Mouse (Mus musculus): ENCODE measurements around the gene Efcab2. TPM values are rescaled to one million over a fixed set of nuclear protein-coding genes. Genes with fewer than 3 reads are reported as not detected.
A peak's percentile ranks its signal among the peaks of the same experiment; 100 is the strongest.

Efcab2 gene
- polyA plus RNA-seq, 1 experiment from 2014 or later = 6.5 TPM

GRCm38 (mm10) chr1:178485138-178485867, 79.4 kb downstream of the Efcab2 start:
- no peak overlapping the region for H3K4me3 ChIP-seq (ENCODE audit: low read length)
- WGBS = 80% methylated on average over 5 of the region's 5 CpGs
- H3K27ac ChIP-seq (ENCODE audit: low read length) = no peak overlapping the region
- H3K9ac ChIP-seq (ENCODE audit: low read length) = no peak overlapping the region
- no peak overlapping the region for H3K4me2 ChIP-seq (ENCODE audit: low read depth, low read length)
- no peak for ATAC-seq (ENCODE audit: low read depth)
- no peaks in the 10 kb centered on the region for H3K9me3 ChIP-seq (ENCODE audit: control insufficient read depth, low read length)
- H3K36me3 ChIP-seq (ENCODE audit: control insufficient read depth, insufficient read depth, low read length) = no peaks in the 10 kb centered on the region
- no peaks in the 10 kb centered on the region; the same call in 1 of the 2 replicates for H3K4me1 ChIP-seq (replicated peaks; ENCODE audit: control insufficient read depth, insufficient read depth, low read length)
- no peaks in the 10 kb centered on the region for H3K27me3 ChIP-seq (ENCODE audit: control insufficient read depth, insufficient read depth, low read depth, low read length)

GRCm38 (mm10) chr1:178485868-178486220, 80.0 kb downstream of the Efcab2 start:
- Histone ChIP-seq H3K9me3 (ENCODE audit: control insufficient read depth, low read length) (no peaks in the 10 kb centered on the region), H3K9ac (ENCODE audit: low read length) (no peak overlapping the region), H3K36me3 (ENCODE audit: control insufficient read depth, insufficient read depth, low read length) (no peaks in the 10 kb centered on the region), H3K27me3 (ENCODE audit: control insufficient read depth, insufficient read depth, low read depth, low read length) (no peaks in the 10 kb centered on the region), H3K4me1 (replicated peaks; ENCODE audit: control insufficient read depth, insufficient read depth, low read length) (no peaks in the 10 kb centered on the region; the same call in 1 of the 2 replicates), H3K4me2 (ENCODE audit: low read depth, low read length) (no peak overlapping the region), H3K4me3 (ENCODE audit: low read length) (no peak overlapping the region), H3K27ac (ENCODE audit: low read length) (no peak overlapping the region)
- no peak for ATAC-seq (ENCODE audit: low read depth)
- WGBS = 56% methylated on average over 5 of the region's 5 CpGs

- H3K27ac ChIP-seq (ENCODE audit: low read length) = no peak overlapping the region
- H3K9me3 ChIP-seq (ENCODE audit: control insufficient read depth, low read length) = no peaks in the 10 kb centered on the region
- WGBS = 29% methylated on average over 5 of the region's 5 CpGs
- no peaks in the 10 kb centered on the region; the same call in 1 of the 2 replicates for H3K4me1 ChIP-seq (replicated peaks; ENCODE audit: control insufficient read depth, insufficient read depth, low read length)
- no peaks in the 10 kb centered on the region for H3K27me3 ChIP-seq (ENCODE audit: control insufficient read depth, insufficient read depth, low read depth, low read length)
- no peak overlapping the region for H3K4me3 ChIP-seq (ENCODE audit: low read length)
- no peak overlapping the region for H3K4me2 ChIP-seq (ENCODE audit: low read depth, low read length)
- no peak overlapping the region for H3K9ac ChIP-seq (ENCODE audit: low read length)
- no peaks in the 10 kb centered on the region for H3K36me3 ChIP-seq (ENCODE audit: control insufficient read depth, insufficient read depth, low read length)
- ATAC-seq (ENCODE audit: low read depth) = peak; percentile 56; the same call in 1 of the 2 replicates
Measured at GRCm38 (mm10) chr1:178486828-178487227, 80.9 kb downstream of the Efcab2 start.

- Histone ChIP-seq H3K4me3 (ENCODE audit: low read length) (no peak overlapping the region), H3K4me1 (replicated peaks; ENCODE audit: control insufficient read depth, insufficient read depth, low read length) (no peaks in the 10 kb centered on the region; the same call in 1 of the 2 replicates), H3K9ac (ENCODE audit: low read length) (no peak overlapping the region), H3K9me3 (ENCODE audit: control insufficient read depth, low read length) (no peaks in the 10 kb centered on the region), H3K27ac (ENCODE audit: low read length) (no peak overlapping the region), H3K4me2 (ENCODE audit: low read depth, low read length) (no peak overlapping the region), H3K27me3 (ENCODE audit: control insufficient read depth, insufficient read depth, low read depth, low read length) (no peaks in the 10 kb centered on the region), H3K36me3 (ENCODE audit: control insufficient read depth, insufficient read depth, low read length) (no peaks in the 10 kb centered on the region)
- 37% methylated on average over 3 of the region's 3 CpGs for WGBS
- no peak for ATAC-seq (ENCODE audit: low read depth)
Measured at GRCm38 (mm10) chr1:178489127-178489526, 83.2 kb downstream of the Efcab2 start.

- no peak for ATAC-seq (ENCODE audit: low read depth)
- H3K36me3 ChIP-seq (ENCODE audit: control insufficient read depth, insufficient read depth, low read length) = no peaks in the 10 kb centered on the region
- no peaks in the 10 kb centered on the region for H3K9me3 ChIP-seq (ENCODE audit: control insufficient read depth, low read length)
- no peaks in the 10 kb centered on the region; the same call in 1 of the 2 replicates for H3K4me1 ChIP-seq (replicated peaks; ENCODE audit: control insufficient read depth, insufficient read depth, low read length)
- no peak overlapping the region for H3K9ac ChIP-seq (ENCODE audit: low read length)
- H3K27me3 ChIP-seq (ENCODE audit: control insufficient read depth, insufficient read depth, low read depth, low read length) = no peaks in the 10 kb centered on the region
- no peak overlapping the region for H3K27ac ChIP-seq (ENCODE audit: low read length)
- H3K4me2 ChIP-seq (ENCODE audit: low read depth, low read length) = no peak overlapping the region
- no peak overlapping the region for H3K4me3 ChIP-seq (ENCODE audit: low read length)
- WGBS = 80% methylated on average over 5 of the region's 5 CpGs
Measured at GRCm38 (mm10) chr1:178491733-178492132, 85.8 kb downstream of the Efcab2 start.

- Histone ChIP-seq H3K27me3 (ENCODE audit: control insufficient read depth, insufficient read depth, low read depth, low read length) (no peaks in the 10 kb centered on the region), H3K36me3 (ENCODE audit: control insufficient read depth, insufficient read depth, low read length) (no peaks in the 10 kb centered on the region), H3K4me3 (ENCODE audit: low read length) (no peak overlapping the region), H3K4me2 (ENCODE audit: low read depth, low read length) (no peak overlapping the region), H3K9me3 (ENCODE audit: control insufficient read depth, low read length) (no peaks in the 10 kb centered on the region), H3K9ac (ENCODE audit: low read length) (no peak overlapping the region), H3K27ac (ENCODE audit: low read length) (no peak overlapping the region), H3K4me1 (replicated peaks; ENCODE audit: control insufficient read depth, insufficient read depth, low read length) (no peaks in the 10 kb centered on the region; the same call in 1 of the 2 replicates)
- no peak for ATAC-seq (ENCODE audit: low read depth)
- 48% methylated on average over 2 of the region's 2 CpGs for WGBS
Measured at GRCm38 (mm10) chr1:178492493-178492892, 86.6 kb downstream of the Efcab2 start.

- Histone ChIP-seq H3K27ac (ENCODE audit: low read length) (no peak overlapping the region), H3K27me3 (ENCODE audit: control insufficient read depth, insufficient read depth, low read depth, low read length) (no peaks in the 10 kb centered on the region), H3K9me3 (ENCODE audit: control insufficient read depth, low read length) (no peaks in the 10 kb centered on the region), H3K36me3 (ENCODE audit: control insufficient read depth, insufficient read depth, low read length) (no peaks in the 10 kb centered on the region), H3K4me2 (ENCODE audit: low read depth, low read length) (no peak overlapping the region), H3K9ac (ENCODE audit: low read length) (no peak overlapping the region), H3K4me1 (replicated peaks; ENCODE audit: control insufficient read depth, insufficient read depth, low read length) (no peaks in the 10 kb centered on the region), H3K4me3 (ENCODE audit: low read length) (no peak overlapping the region)
- ATAC-seq (ENCODE audit: low read depth) = no peak
- 66% methylated on average over 2 of the region's 2 CpGs for WGBS
Measured at GRCm38 (mm10) chr1:178496186-178496585, 90.3 kb downstream of the Efcab2 start.

- H3K4me1 ChIP-seq (replicated peaks; ENCODE audit: control insufficient read depth, insufficient read depth, low read length) = no peaks in the 10 kb centered on the region
- H3K4me3 ChIP-seq (ENCODE audit: low read length) = no peak overlapping the region
- no peaks in the 10 kb centered on the region for H3K9me3 ChIP-seq (ENCODE audit: control insufficient read depth, low read length)
- no peak overlapping the region for H3K27ac ChIP-seq (ENCODE audit: low read length)
- WGBS = 30% methylated on average over 1 of the region's 1 CpGs
- no peak overlapping the region for H3K4me2 ChIP-seq (ENCODE audit: low read depth, low read length)
- H3K27me3 ChIP-seq (ENCODE audit: control insufficient read depth, insufficient read depth, low read depth, low read length) = no peaks in the 10 kb centered on the region
- no peak for ATAC-seq (ENCODE audit: low read depth)
- no peaks in the 10 kb centered on the region for H3K36me3 ChIP-seq (ENCODE audit: control insufficient read depth, insufficient read depth, low read length)
- no peak overlapping the region for H3K9ac ChIP-seq (ENCODE audit: low read length)
Measured at GRCm38 (mm10) chr1:178496841-178497240, 91.0 kb downstream of the Efcab2 start.

- no peaks in the 10 kb centered on the region for H3K4me1 ChIP-seq (replicated peaks; ENCODE audit: control insufficient read depth, insufficient read depth, low read length)
- no peaks in the 10 kb centered on the region for H3K27me3 ChIP-seq (ENCODE audit: control insufficient read depth, insufficient read depth, low read depth, low read length)
- H3K4me2 ChIP-seq (ENCODE audit: low read depth, low read length) = no peak overlapping the region
- 81% methylated on average over 8 of the region's 8 CpGs for WGBS
- H3K9me3 ChIP-seq (ENCODE audit: control insufficient read depth, low read length) = no peaks in the 10 kb centered on the region
- no peak overlapping the region for H3K9ac ChIP-seq (ENCODE audit: low read length)
- H3K4me3 ChIP-seq (ENCODE audit: low read length) = no peak overlapping the region
- ATAC-seq (ENCODE audit: low read depth) = no peak
- no peaks in the 10 kb centered on the region for H3K36me3 ChIP-seq (ENCODE audit: control insufficient read depth, insufficient read depth, low read length)
- H3K27ac ChIP-seq (ENCODE audit: low read length) = no peak overlapping the region
Measured at GRCm38 (mm10) chr1:178506938-178507337, 101.1 kb downstream of the Efcab2 start.

Data from lung, embryonic 16.5 days (tissue).